Mouse (Mus musculus) ES-Bruce4 (cell line): ENCODE measurements around the gene Rpl19.

Experiments used
- EP300 ChIP-seq: IDR thresholded peaks from 2 replicates; pipeline ENCODE4 v1.6.1; 2011; ENCODE audit warnings: low read depth, low read length; ENCODE audit not compliant: insufficient read depth
- POLR2A ChIP-seq: IDR thresholded peaks from one replicate; pipeline ENCODE4 v1.8.1; 2011; ENCODE audit warnings: low read length; ENCODE audit not compliant: insufficient read depth

- no peak for TF ChIP-seq POLR2A
- TF ChIP-seq EP300: 0 out of 2 replicates have a peak, but pooled peaks have one; percentile 54
Measured at GRCm38 (mm10) chr11:97987551-97988526, 38.7 kb upstream of the Rpl19 start.
